Mouse (Mus musculus): ENCODE measurements around the gene Rccd1.

The Rccd1 gene

GRCm38 (mm10) chr7:80324043-80324815 is at the start of gene Rccd1:
TSS of gene Rccd1 (minus strand) at chr7:80324454.
- peak; percentile 94 to 95 for DNase-seq

GRCm38 (mm10) chr7:80373850-80374249 is 49.6 kb upstream of the Rccd1 start:
- no peak for DNase-seq

GRCm38 (mm10) chr7:80373352-80373751 is 49.1 kb upstream of the Rccd1 start:
- no peak for DNase-seq

GRCm38 (mm10) chr7:80372667-80373066 is 48.4 kb upstream of the Rccd1 start:
- DNase-seq = no peak

GRCm38 (mm10) chr7:80372166-80372565 is 47.9 kb upstream of the Rccd1 start:
- no peak for DNase-seq

GRCm38 (mm10) chr7:80371041-80371751 is 46.9 kb upstream of the Rccd1 start, which contains the start of gene Man2a2:
TSS of gene Man2a2 (minus strand) at chr7:80371375.
- DNase-seq = peak; percentile 62 to 77

- DNase-seq = peak; percentile 81 to 83
These were observed 46.4 kb upstream of the Rccd1 start for GRCm38 (mm10) chr7:80370649-80371040.

GRCm38 (mm10) chr7:80369967-80370431 is 45.7 kb upstream of the Rccd1 start:
- DNase-seq = no peak

- no peak for DNase-seq
These were observed 45.2 kb upstream of the Rccd1 start for GRCm38 (mm10) chr7:80369461-80369860.

GRCm38 (mm10) chr7:80368635-80369421 is 44.6 kb upstream of the Rccd1 start:
- DNase-seq = no peak

GRCm38 (mm10) chr7:80368009-80368408 is 43.8 kb upstream of the Rccd1 start:
- DNase-seq = no peak

GRCm38 (mm10) chr7:80367232-80367631 is 43.0 kb upstream of the Rccd1 start:
- no peak for DNase-seq

GRCm38 (mm10) chr7:80365759-80366158 is 41.5 kb upstream of the Rccd1 start:
- DNase-seq = no peak

- no peak for DNase-seq
These were observed 36.2 kb upstream of the Rccd1 start for GRCm38 (mm10) chr7:80360435-80360834.

GRCm38 (mm10) chr7:80358039-80358438 is 33.8 kb upstream of the Rccd1 start:
- DNase-seq = no peak

GRCm38 (mm10) chr7:80357156-80357555 is 32.9 kb upstream of the Rccd1 start:
- DNase-seq = no peak

- no peak for DNase-seq
These were observed 32.1 kb upstream of the Rccd1 start for GRCm38 (mm10) chr7:80356351-80356750.

- DNase-seq = no peak
These were observed 28.7 kb upstream of the Rccd1 start for GRCm38 (mm10) chr7:80352920-80353319.

- no peak for DNase-seq
These were observed 26.6 kb upstream of the Rccd1 start for GRCm38 (mm10) chr7:80350808-80351207.

GRCm38 (mm10) chr7:80347670-80348586 is 23.7 kb upstream of the Rccd1 start:
- no peak for DNase-seq

- no peak for DNase-seq
These were observed 22.6 kb upstream of the Rccd1 start for GRCm38 (mm10) chr7:80346830-80347229.

GRCm38 (mm10) chr7:80346173-80346572 is 21.9 kb upstream of the Rccd1 start:
- DNase-seq = no peak

Measured in lung, adult 18-20 months (tissue).